Mouse (Mus musculus): ENCODE data around the gene Tbccd1. TPM values are rescaled to one million over a fixed set of nuclear protein-coding genes. Genes with fewer than 3 reads are reported as not detected.

The Tbccd1 gene
- polyA plus RNA-seq, 1 experiment from 2014 or later = 24.0 TPM

DNA sequence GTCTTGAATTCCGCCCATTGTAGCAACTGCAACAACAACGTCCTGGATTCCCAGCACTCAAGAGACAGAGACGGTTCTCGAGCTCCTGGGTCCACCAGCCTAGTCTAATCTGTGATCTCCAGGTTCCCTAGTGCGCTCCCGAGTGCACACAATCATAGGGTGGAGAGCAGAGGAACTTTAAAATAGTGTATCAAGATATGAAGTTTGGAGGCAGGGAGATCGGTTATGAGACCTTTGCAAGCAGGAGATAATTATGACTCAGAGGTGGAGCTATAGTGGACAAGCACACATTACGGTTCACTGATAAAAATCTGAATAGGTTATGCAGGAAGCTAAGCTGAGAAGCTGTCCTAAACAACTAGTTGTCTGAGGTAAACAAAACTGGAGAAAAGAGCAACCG lies 696 bp downstream of the Tbccd1 start:
- Histone ChIP-seq H3K9me3 (replicated peaks) (no peaks in the 10 kb centered on the region), H3K27me3 (no peaks in the 10 kb centered on the region), H3K9ac (peak overlapping the region; percentile 71), H3K4me3 (replicated peaks) (peak overlapping the region; percentile 67), H3K27ac (peak overlapping the region; percentile 96), H3K4me1 (replicated peaks) (peaks cover 61% of the 10 kb centered on the region), H3K4me2 (peak overlapping the region; percentile 77), H3K36me3 (peaks cover 32% of the 10 kb centered on the region)
- ATAC-seq (ENCODE audit: low read depth) (peak; percentile 46), DNase-seq (peak; percentile 60)
- WGBS (ENCODE audit: insufficient replicate concordance) = 3% methylated on average over 9 of the region's 9 CpGs

DNA sequence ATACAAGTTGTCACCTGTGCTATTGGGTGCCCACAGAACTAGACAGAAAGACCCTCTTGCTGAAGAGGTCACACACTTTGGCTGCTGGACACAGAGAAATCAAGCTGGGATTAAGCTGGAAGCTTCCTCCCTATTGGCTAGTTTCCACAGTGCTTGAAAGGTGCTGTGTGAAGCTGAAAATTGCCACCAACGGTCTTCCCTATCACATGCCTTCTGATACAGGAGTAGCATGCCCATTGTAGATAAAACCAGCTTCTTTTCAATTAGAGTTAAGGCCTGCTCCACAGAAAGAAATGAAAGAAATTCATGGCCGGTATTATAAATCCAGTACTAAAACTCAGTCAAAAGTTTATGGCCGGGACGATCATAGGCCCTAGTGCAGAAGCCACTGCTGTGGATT lies 4.8 kb downstream of the Tbccd1 start:
- WGBS (ENCODE audit: insufficient replicate concordance) = 52% methylated on average over 4 of the region's 4 CpGs

DNA sequence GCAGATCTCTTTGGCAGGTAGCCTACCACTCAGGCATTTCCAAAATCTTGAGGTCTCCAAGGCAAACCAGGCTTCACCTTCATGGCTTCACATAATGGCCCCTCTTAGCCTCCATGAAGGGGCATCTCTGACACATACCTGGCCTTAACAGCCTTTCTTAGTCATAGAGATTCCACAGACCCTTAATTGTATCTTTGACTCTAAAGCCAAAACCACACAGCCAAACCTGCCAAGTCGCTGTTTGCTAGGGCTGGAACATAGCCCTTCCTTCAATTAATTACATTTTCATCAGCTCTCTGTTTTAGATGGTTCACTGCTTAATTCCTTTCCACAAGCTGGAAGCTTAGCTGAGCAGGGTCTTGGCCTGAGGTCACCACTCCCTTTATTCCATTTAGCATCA lies 9.1 kb downstream of the Tbccd1 start:
- H3K9me3 ChIP-seq (replicated peaks) = no peaks in the 10 kb centered on the region
- peaks cover 56% of the 10 kb centered on the region for H3K4me1 ChIP-seq (replicated peaks)
- DNase-seq (no peak), ATAC-seq (ENCODE audit: low read depth) (no peak)
- H3K4me2 ChIP-seq = no peak overlapping the region
- H3K36me3 ChIP-seq = peaks cover 43% of the 10 kb centered on the region
- no peak overlapping the region for H3K4me3 ChIP-seq (replicated peaks)
- WGBS (ENCODE audit: insufficient replicate concordance) = 74% methylated on average over 1 of the region's 1 CpGs
- no peak overlapping the region for H3K27ac ChIP-seq
- H3K9ac ChIP-seq = no peak overlapping the region
- no peaks in the 10 kb centered on the region for H3K27me3 ChIP-seq

More for the DNA sequence above, 4.8 kb downstream of the Tbccd1 start:
- ATAC-seq (ENCODE audit: low read depth) = no peak
- H3K9me3 ChIP-seq (replicated peaks) = no peaks in the 10 kb centered on the region
- peak overlapping the region; percentile 77 for H3K4me2 ChIP-seq
- peak overlapping the region; percentile 78 for H3K27ac ChIP-seq
- peak; percentile 21 for DNase-seq
- H3K9ac ChIP-seq = peak overlapping the region; percentile 23
- H3K4me1 ChIP-seq (replicated peaks) = peaks cover 57% of the 10 kb centered on the region
- no peaks in the 10 kb centered on the region for H3K27me3 ChIP-seq
- H3K4me3 ChIP-seq (replicated peaks) = peak overlapping the region; percentile 62
- peaks cover 46% of the 10 kb centered on the region for H3K36me3 ChIP-seq

GRCm38 (mm10) chr16:22847686-22848085 lies 9.8 kb downstream of the Tbccd1 start:
- WGBS (ENCODE audit: insufficient replicate concordance) = 88% methylated on average over 1 of the region's 1 CpGs
- DNase-seq = no peak

GRCm38 (mm10) chr16:22845481-22845880 lies 12.0 kb downstream of the Tbccd1 start:
- WGBS (ENCODE audit: insufficient replicate concordance) = 78% methylated on average over 4 of the region's 4 CpGs
- Histone ChIP-seq H3K4me3 (replicated peaks) (no peak overlapping the region), H3K9ac (0 out of 2 replicates have a peak overlapping the region, but pooled peaks have one; percentile 72), H3K36me3 (peaks cover 49% of the 10 kb centered on the region), H3K27me3 (no peaks in the 10 kb centered on the region), H3K9me3 (replicated peaks) (no peaks in the 10 kb centered on the region), H3K4me2 (peak overlapping the region; percentile 72), H3K27ac (peak overlapping the region; percentile 3; the same call in 1 of the 2 replicates), H3K4me1 (replicated peaks) (peaks cover 38% of the 10 kb centered on the region)
- DNase-seq = no peak
- no peak for ATAC-seq (ENCODE audit: low read depth)

More at GRCm38 (mm10) chr16:22847686-22848085, 9.8 kb downstream of the Tbccd1 start:
- no peaks in the 10 kb centered on the region for H3K9me3 ChIP-seq (replicated peaks)
- H3K27ac ChIP-seq = no peak overlapping the region
- ATAC-seq (ENCODE audit: low read depth) = no peak
- no peak overlapping the region for H3K4me3 ChIP-seq (replicated peaks)
- H3K4me1 ChIP-seq (replicated peaks) = peaks cover 54% of the 10 kb centered on the region
- peaks cover 41% of the 10 kb centered on the region for H3K36me3 ChIP-seq
- H3K9ac ChIP-seq = no peak overlapping the region
- H3K4me2 ChIP-seq = no peak overlapping the region
- H3K27me3 ChIP-seq = no peaks in the 10 kb centered on the region

DNA sequence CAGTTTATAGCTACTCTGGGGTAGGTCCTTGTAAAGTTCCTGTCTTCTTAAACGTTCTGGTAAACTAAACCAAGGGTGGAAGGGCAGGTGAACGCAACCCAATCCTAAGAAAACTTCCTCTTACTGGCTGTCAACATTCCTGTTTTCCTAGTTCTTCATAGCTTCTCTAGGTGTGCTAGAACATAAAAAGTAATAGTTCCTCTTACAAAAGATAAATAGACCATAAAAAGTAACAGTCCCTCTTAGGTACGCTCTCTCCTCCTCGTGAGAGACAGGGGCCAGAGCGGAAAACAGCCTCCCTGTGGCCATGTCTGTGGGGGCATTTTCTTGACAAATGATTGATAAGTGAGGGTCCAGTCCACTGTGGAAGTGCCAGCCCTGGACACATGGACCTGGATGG lies 12.6 kb downstream of the Tbccd1 start:
- Histone ChIP-seq H3K9me3 (replicated peaks) (no peaks in the 10 kb centered on the region), H3K27me3 (no peaks in the 10 kb centered on the region), H3K27ac (peak overlapping the region; percentile 3; the same call in 1 of the 2 replicates), H3K4me3 (replicated peaks) (peak overlapping the region; percentile 57), H3K36me3 (peaks cover 49% of the 10 kb centered on the region), H3K9ac (peak overlapping the region; percentile 72), H3K4me2 (peak overlapping the region; percentile 72), H3K4me1 (replicated peaks) (peaks cover 36% of the 10 kb centered on the region)
- no peak for DNase-seq
- ATAC-seq (ENCODE audit: low read depth) = no peak
- WGBS (ENCODE audit: insufficient replicate concordance) = 69% methylated on average over 5 of the region's 5 CpGs

GRCm38 (mm10) chr16:22844061-22844801 lies 13.2 kb downstream of the Tbccd1 start:
- H3K27ac ChIP-seq = peak overlapping the region; percentile 26
- H3K27me3 ChIP-seq = no peaks in the 10 kb centered on the region
- H3K36me3 ChIP-seq = peaks cover 50% of the 10 kb centered on the region
- no peaks in the 10 kb centered on the region for H3K9me3 ChIP-seq (replicated peaks)
- peaks cover 36% of the 10 kb centered on the region for H3K4me1 ChIP-seq (replicated peaks)
- peak; percentile 66 for DNase-seq
- WGBS (ENCODE audit: insufficient replicate concordance) = 14% methylated on average over 26 of the region's 26 CpGs
- H3K9ac ChIP-seq = peak overlapping the region; percentile 72
- peak overlapping the region; percentile 57 for H3K4me3 ChIP-seq (replicated peaks)
- H3K4me2 ChIP-seq = peak overlapping the region; percentile 72
- peak; percentile 88 for ATAC-seq (ENCODE audit: low read depth)

DNA sequence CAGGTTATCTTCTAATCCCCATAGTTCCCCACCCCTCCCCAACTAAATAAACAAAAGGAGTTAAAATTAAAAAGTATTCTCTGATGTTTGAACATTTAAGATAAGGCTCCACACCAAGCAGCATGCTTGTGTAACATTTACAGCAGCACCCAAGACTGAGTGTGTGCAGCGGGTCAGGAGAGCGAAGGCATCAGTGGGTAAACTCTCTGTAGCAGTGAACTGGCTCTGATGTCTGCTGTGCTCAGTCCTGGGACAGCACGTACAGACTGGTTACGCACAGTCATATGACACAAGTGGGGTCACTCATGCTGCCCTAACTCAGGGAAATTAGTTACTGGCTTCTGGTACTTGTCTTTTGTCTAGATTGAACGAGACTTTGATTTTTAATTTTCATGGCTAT lies 14.6 kb downstream of the Tbccd1 start:
- no peak overlapping the region for H3K27ac ChIP-seq
- no peak for DNase-seq
- H3K4me2 ChIP-seq = no peak overlapping the region
- ATAC-seq (ENCODE audit: low read depth) = no peak
- H3K4me3 ChIP-seq (replicated peaks) = no peak overlapping the region
- 81% methylated on average over 5 of the region's 5 CpGs for WGBS (ENCODE audit: insufficient replicate concordance)
- no peaks in the 10 kb centered on the region for H3K9me3 ChIP-seq (replicated peaks)
- H3K36me3 ChIP-seq = peaks cover 54% of the 10 kb centered on the region
- H3K27me3 ChIP-seq = no peaks in the 10 kb centered on the region
- peaks cover 36% of the 10 kb centered on the region for H3K4me1 ChIP-seq (replicated peaks)
- peak overlapping the region; percentile 20; the same call in 1 of the 2 replicates for H3K9ac ChIP-seq

- ATAC-seq (ENCODE audit: low read depth) (no peak), DNase-seq (no peak)
- H3K27me3 ChIP-seq = no peaks in the 10 kb centered on the region
- WGBS (ENCODE audit: insufficient replicate concordance) = 83% methylated on average over 3 of the region's 3 CpGs
- no peak overlapping the region for H3K4me3 ChIP-seq (replicated peaks)
- H3K27ac ChIP-seq = no peak overlapping the region
- H3K4me2 ChIP-seq = no peak overlapping the region
- H3K9me3 ChIP-seq (replicated peaks) = no peaks in the 10 kb centered on the region
- peaks cover 17% of the 10 kb centered on the region for H3K4me1 ChIP-seq (replicated peaks)
- H3K36me3 ChIP-seq = peaks cover 73% of the 10 kb centered on the region
- no peak overlapping the region for H3K9ac ChIP-seq
These were observed 18.2 kb downstream of the Tbccd1 start for GRCm38 (mm10) chr16:22839146-22839857.

GRCm38 (mm10) chr16:22832932-22833525 lies 24.4 kb downstream of the Tbccd1 start:
- H3K27ac ChIP-seq = no peak overlapping the region
- no peaks in the 10 kb centered on the region for H3K27me3 ChIP-seq
- ATAC-seq (ENCODE audit: low read depth) = no peak
- WGBS (ENCODE audit: insufficient replicate concordance) = 85% methylated on average over 3 of the region's 3 CpGs
- no peaks in the 10 kb centered on the region for H3K9me3 ChIP-seq (replicated peaks)
- no peaks in the 10 kb centered on the region for H3K4me1 ChIP-seq (replicated peaks)
- no peak overlapping the region for H3K4me3 ChIP-seq (replicated peaks)
- no peak overlapping the region for H3K9ac ChIP-seq
- no peak overlapping the region for H3K4me2 ChIP-seq
- peaks cover 78% of the 10 kb centered on the region for H3K36me3 ChIP-seq
- no peak for DNase-seq

- ATAC-seq (ENCODE audit: low read depth) (no peak), DNase-seq (no peak)
- Histone ChIP-seq H3K36me3 (peaks cover 84% of the 10 kb centered on the region), H3K27ac (no peak overlapping the region), H3K9ac (no peak overlapping the region), H3K9me3 (replicated peaks) (no peaks in the 10 kb centered on the region), H3K4me2 (no peak overlapping the region), H3K4me3 (replicated peaks) (no peak overlapping the region), H3K4me1 (replicated peaks) (no peaks in the 10 kb centered on the region), H3K27me3 (no peaks in the 10 kb centered on the region)
- 72% methylated on average over 8 of the region's 8 CpGs for WGBS (ENCODE audit: insufficient replicate concordance)
These were observed 36.7 kb downstream of the Tbccd1 start for GRCm38 (mm10) chr16:22820731-22821130.
